Comparison of ENCODE assay signal across 8 mouse cellular contexts in the genomic region with DNA sequence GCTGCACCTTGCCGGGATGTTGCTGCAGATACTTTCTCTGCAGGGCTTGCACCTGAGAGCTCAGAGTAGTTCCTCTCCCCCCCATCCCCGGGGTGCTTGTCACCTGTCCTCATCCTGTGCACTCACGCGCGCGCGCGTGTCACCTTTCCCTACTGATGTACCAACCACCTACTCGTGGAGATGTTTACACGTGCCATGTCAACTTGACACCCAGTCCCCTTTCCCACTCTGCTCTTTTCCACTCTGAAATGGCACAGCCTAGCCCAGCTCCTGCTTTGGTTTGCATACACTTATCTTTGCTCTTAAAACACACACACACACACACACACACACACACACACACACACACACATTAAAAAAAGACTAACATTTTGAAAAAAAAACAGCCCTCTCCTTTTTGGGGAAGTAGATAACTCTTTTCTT. TPM values are rescaled to one million over a fixed set of nuclear protein-coding genes. Genes with fewer than 3 reads are reported as not detected.
DNase-seq lines count a peak whose midpoint lies in the region; ATAC-seq and TF ChIP-seq lines count a peak whose summit lies in the region.

No protein-coding gene starts in this region.

- in situ Hi-C loops in CH12.LX (cut with MboI; ENCODE audit: low pct_ligation_motif_present, low pct_unique_long_range_greater_than_20kb, low sequenced_read_pairs) = no loop called here

- 8% methylated on average over 10 of the region's 10 CpGs for whole genome bisulfite sequencing in embryonic facial prominence, embryonic 11.5 days
- WGBS in small intestine, adult 2 months = 8% methylated on average over 10 of the region's 10 CpGs

- H3K9ac ChIP-seq in CH12.LX (ENCODE audit: insufficient read depth, low read depth) = no peak overlapping the region
- peak overlapping the region; percentile 64 for H3K9ac ChIP-seq in embryonic facial prominence, embryonic 11.5 days (replicated peaks; ENCODE audit: low read length)

- 0 out of 2 replicates have a peak, but pooled peaks have one; percentile 3 for ATAC-seq in embryonic facial prominence, embryonic 11.5 days (replicated peaks; ENCODE audit: insufficient number of reproducible peaks, low FRiP score, low TSS enrichment, low read depth)
- peak; percentile 40 for ATAC-seq in inflammation-experienced regulatory T-cells, adult 6 months

- intact Hi-C loops in heart, postnatal 14 days (cut with DNase I) = no loop called here

- no peak for TF ChIP-seq EP300 in CH12.LX (IDR thresholded peaks at IDR 0.05; ENCODE audit: low read length)

- dilution Hi-C loops in CH12.LX (cut with MboI; ENCODE audit: extremely low pct_ligation_motif_present, extremely low pct_unique_long_range_greater_than_20kb, low sequenced_read_pairs) = no loop called here

- no peaks in the 10 kb centered on the region for H3K9me3 ChIP-seq in CH12.LX (replicated peaks; ENCODE audit: low read length)
- no peaks in the 10 kb centered on the region for H3K9me3 ChIP-seq in embryonic facial prominence, embryonic 11.5 days (replicated peaks; ENCODE audit: control insufficient read depth, low read length)

- peaks cover 13 to 26% of the 10 kb centered on the region in 2 experiments for H3K4me1 ChIP-seq in CH12.LX (ENCODE audit: control insufficient read depth in 1 of 2, insufficient read depth in 2 of 2)
- H3K4me1 ChIP-seq in embryonic facial prominence, embryonic 11.5 days (ENCODE audit: control insufficient read depth, insufficient read depth, low read length) = no peaks in the 10 kb centered on the region
- H3K4me1 ChIP-seq in small intestine, adult 2 months (ENCODE audit: control insufficient read depth, insufficient read depth, insufficient read length, low read length) = 0 out of 2 replicates have a peak, but pooled peaks cover 5% of the 10 kb centered on the region

- H3K27ac ChIP-seq in CH12.LX (ENCODE audit: insufficient read depth, low read depth) = no peak overlapping the region
- no peak overlapping the region for H3K27ac ChIP-seq in embryonic facial prominence, embryonic 11.5 days (replicated peaks; ENCODE audit: low read depth, low read length)
- no peak overlapping the region for H3K27ac ChIP-seq in small intestine, adult 2 months (ENCODE audit: insufficient read depth, low read depth, low read length)

- no peak for TF ChIP-seq CTCF in CH12.LX (conservative IDR thresholded peaks at IDR 0.05 in 1 of 2, IDR thresholded peaks at IDR 0.05 in 1 of 2; ENCODE audit: low read depth in 2 of 2, low read length in 2 of 2)
- TF ChIP-seq CTCF in small intestine, adult 2 months (IDR thresholded peaks at IDR 0.05; ENCODE audit: extremely low read depth, insufficient read length, insufficient replicate concordance, low read depth, low read length) = no peak

- H3K36me3 ChIP-seq in CH12.LX (replicated peaks in 1 of 2; ENCODE audit: control insufficient read depth in 1 of 2, insufficient read depth in 1 of 2, low read length in 1 of 2) = no peaks in the 10 kb centered on the region
- H3K36me3 ChIP-seq in embryonic facial prominence, embryonic 11.5 days (replicated peaks; ENCODE audit: control insufficient read depth, insufficient read depth, low read depth, low read length) = no peaks in the 10 kb centered on the region
- no peaks in the 10 kb centered on the region for H3K36me3 ChIP-seq in small intestine, adult 2 months (ENCODE audit: control insufficient read depth, insufficient read depth, low read length)

- TF ChIP-seq POLR2A in CH12.LX (IDR thresholded peaks at IDR 0.05; ENCODE audit: low read depth, low read length) = no peak
- no peak for TF ChIP-seq POLR2A in small intestine, adult 2 months (IDR thresholded peaks at IDR 0.05; ENCODE audit: low read depth, low read length)

- H3K79me2 ChIP-seq in CH12.LX (replicated peaks; ENCODE audit: control insufficient read depth, extremely low read depth, insufficient read depth, poor library complexity, severe bottlenecking) = no peaks in the 10 kb centered on the region

- no peaks in the 10 kb centered on the region for H3K27me3 ChIP-seq in CH12.LX (replicated peaks)
- H3K27me3 ChIP-seq in embryonic facial prominence, embryonic 11.5 days (ENCODE audit: control insufficient read depth, insufficient read depth, low read length) = no peaks in the 10 kb centered on the region
- H3K27me3 ChIP-seq in small intestine, adult 2 months (ENCODE audit: control insufficient read depth, insufficient read depth, low read length) = peaks cover 4% of the 10 kb centered on the region; the same call in 1 of the 2 replicates

- H3K4me2 ChIP-seq in CH12.LX (ENCODE audit: insufficient read depth, low read depth, poor library complexity, severe bottlenecking) = peak overlapping the region; percentile 22
- H3K4me2 ChIP-seq in embryonic facial prominence, embryonic 11.5 days (ENCODE audit: low read depth, low read length) = peak overlapping the region; percentile 93

- peak overlapping the region in 2 of 3 experiments; percentile 77 to 78 for H3K4me3 ChIP-seq in CH12.LX (replicated peaks in 1 of 3; ENCODE audit: low read depth in 2 of 3, low read length in 2 of 3, poor library complexity in 1 of 3)
- H3K4me3 ChIP-seq in embryonic facial prominence, embryonic 11.5 days (ENCODE audit: low read depth, low read length) = peak overlapping the region; percentile 75
- peak overlapping the region; percentile 69 for H3K4me3 ChIP-seq in small intestine, adult 2 months (ENCODE audit: low read depth, low read length)

- no peak for TF ChIP-seq RAD21 in CH12.LX (IDR thresholded peaks at IDR 0.05; ENCODE audit: low read depth, low read length)

- DNase-seq in heart, adult 11 months = peak; percentile 95
- no peak for DNase-seq in heart, postnatal 14 days
- peak; percentile 7 for DNase-seq in CH12.LX (ENCODE audit: extremely low read depth)
- no peak for DNase-seq in embryonic facial prominence, embryonic 11.5 days (ENCODE audit: low spot score)
- DNase-seq in lung, postnatal 10 days = peak; percentile 10
- no peak for DNase-seq in ovary, adult 18-20 months (ENCODE audit: low spot score)

TF ChIP-seq in CH12.LX, 34 proteins besides CTCF, POLR2A, EP300 and RAD21:
- TF ChIP-seq SMC3 (IDR thresholded peaks at IDR 0.05; ENCODE audit: low read depth, low read length) (no peak), NELFE (IDR thresholded peaks at IDR 0.05; ENCODE audit: low read depth, low read length) (no peak), MXI1 (IDR thresholded peaks at IDR 0.05; ENCODE audit: low read depth, low read length) (no peak), MAX (IDR thresholded peaks at IDR 0.05; ENCODE audit: low read length) (peak; percentile 40; the same call in 1 of the 2 replicates), TBP (conservative IDR thresholded peaks at IDR 0.05; ENCODE audit: low read depth, low read length) (no peak), NRF1 (IDR thresholded peaks at IDR 0.05; ENCODE audit: low read depth, low read length) (peak; percentile 55; the same call in 1 of the 2 replicates), POLR2AphosphoS2 (IDR thresholded peaks at IDR 0.05; ENCODE audit: low read depth, low read length) (no peak), ZMIZ1 (IDR thresholded peaks at IDR 0.05; ENCODE audit: low read depth, low read length) (no peak), IRF4 (IDR thresholded peaks at IDR 0.05; ENCODE audit: low read depth, low read length) (no peak), ZNF384 (IDR thresholded peaks at IDR 0.05; ENCODE audit: low read depth, low read length) (no peak), TCF12 (IDR thresholded peaks at IDR 0.05; ENCODE audit: low read depth, low read length) (no peak), UBTF (IDR thresholded peaks at IDR 0.05; ENCODE audit: low read depth, low read length) (no peak), JUN (IDR thresholded peaks at IDR 0.05; ENCODE audit: insufficient read depth, low read depth, low read length) (no peak), ZKSCAN1 (IDR thresholded peaks at IDR 0.05; ENCODE audit: borderline replicate concordance, low read depth, low read length) (no peak), CHD1 (IDR thresholded peaks at IDR 0.05; ENCODE audit: low read depth, low read length) (no peak)

RNA-seq across cellular contexts. Expression of gene Actr3b, which starts 0.6 kb away (rescaled TPM):
- 10 to 100 TPM; 23.3 to 26.7 TPM for total RNA-seq in heart, postnatal 14 days (2021)
- 1.3 and 1.7 TPM in 2 replicates for total RNA-seq in CH12.LX (2012; rRNA removed)
- 3.9 and 4.5 TPM in 2 replicates for total RNA-seq in CH12.LX (2014; rRNA removed)
- polyA plus RNA-seq in CH12.LX (2012; ENCODE audit: insufficient read length, low read depth) = 4.7 and 6.8 TPM in 2 replicates
- 5.8 and 7.4 TPM in 2 replicates for polyA plus RNA-seq in embryonic facial prominence, embryonic 11.5 days (2014; fragmentation: Nextera tagmentation; extraction: Ambion mirVana)
- 1 to 10 TPM; 1.1 to 1.4 (median 1.1) TPM for polyA plus RNA-seq in inflammation-experienced regulatory T-cells, adult 6 months (2017; shearing (Covaris generic))
- 0.08 and 0.09 TPM in 2 replicates for polyA plus RNA-seq in small intestine, adult 2 months (2012; rRNA removed)

RNA-seq across cellular contexts. Expression of gene Xrcc2, which starts 54.8 kb away (rescaled TPM):
- 1 to 10 TPM; 5.8 to 6.4 TPM for total RNA-seq in heart, postnatal 14 days (2021)
- 13.0 and 16.3 TPM in 2 replicates for total RNA-seq in CH12.LX (2012; rRNA removed)
- total RNA-seq in CH12.LX (2014; rRNA removed) = 21.9 and 23.4 TPM in 2 replicates
- polyA plus RNA-seq in CH12.LX (2012; ENCODE audit: insufficient read length, low read depth) = 10.0 and 11.3 TPM in 2 replicates
- polyA plus RNA-seq in embryonic facial prominence, embryonic 11.5 days (2014; fragmentation: Nextera tagmentation; extraction: Ambion mirVana) = 11.1 and 11.5 TPM in 2 replicates
- 1 to 10 TPM; 2.9 to 6.3 (median 4.7) TPM for polyA plus RNA-seq in inflammation-experienced regulatory T-cells, adult 6 months (2017; shearing (Covaris generic))
- 1.3 and 1.6 TPM in 2 replicates for polyA plus RNA-seq in small intestine, adult 2 months (2012; rRNA removed)

Comparison
In these comparisons a context has a peak if more than half of its experiments do, and no peak if none do; other contexts are left out.
1. DNase-seq: peak in heart, adult 11 months (single experiment), CH12.LX (single experiment) and lung, postnatal 10 days (single experiment); none in heart, postnatal 14 days (0 of 2), embryonic facial prominence, embryonic 11.5 days (single experiment) and ovary, adult 18-20 months (single experiment).
2. Peak in every context shown above with its lines, with median percentiles within 50 percentile points of each other: H3K4me3 ChIP-seq.